Mouse (Mus musculus) neutrophil, adult 5-6 weeks (primary cell): ENCODE results near the gene Map3k14. TPM values are rescaled to one million over a fixed set of nuclear protein-coding genes. Genes with fewer than 3 reads are reported as not detected.

Experiments
- ATAC-seq: fragments of 151-379, 151-347 bp; 2 replicates; pipeline ENCODE4 v1.8.0; 2017; ENCODE audit warnings: mild to moderate bottlenecking, moderate TSS enrichment; ENCODE audit not compliant: insufficient number of reproducible peaks, poor library complexity, low FRiP score, severe bottlenecking; ENCODE audit errors: extremely low read depth
- total RNA-seq: library from RNA; stranded (forward); fragments of 200-1000 nt; gene quantifications from 2 replicates; pipeline ENCODE4 v1.2.3, GENCODE M21; 2017

Map3k14 gene
- total RNA-seq, 1 experiment from 2014 or later, result 50.7 TPM

GRCm38 (mm10) chr11:103281784-103282183 is 14.5 kb upstream of the Map3k14 start:
- no peak for ATAC-seq

GRCm38 (mm10) chr11:103276450-103276849 is 9.2 kb upstream of the Map3k14 start:
- no peak for ATAC-seq

GRCm38 (mm10) chr11:103272888-103273287 is 5.6 kb upstream of the Map3k14 start:
- no peak for ATAC-seq

- peak; percentile 30; the same call in 1 of the 2 replicates for ATAC-seq
These were observed 4.7 kb upstream of the Map3k14 start for GRCm38 (mm10) chr11:103271979-103272378.

GRCm38 (mm10) chr11:103269426-103269825 is 2.2 kb upstream of the Map3k14 start:
- no peak for ATAC-seq

GRCm38 (mm10) chr11:103268905-103269304 is 1.6 kb upstream of the Map3k14 start:
- ATAC-seq, result no peak

GRCm38 (mm10) chr11:103268350-103268749 is 1.1 kb upstream of the Map3k14 start:
- no peak for ATAC-seq

- ATAC-seq, result peak; percentile 4
These were observed 435 bp downstream of the Map3k14 start for GRCm38 (mm10) chr11:103266729-103267345.

GRCm38 (mm10) chr11:103265856-103266255 is 1.4 kb downstream of the Map3k14 start:
- ATAC-seq, result no peak

GRCm38 (mm10) chr11:103265211-103265610 is 2.1 kb downstream of the Map3k14 start:
- no peak for ATAC-seq

- no peak for ATAC-seq
These were observed 2.8 kb downstream of the Map3k14 start for GRCm38 (mm10) chr11:103264427-103265005.

GRCm38 (mm10) chr11:103263551-103263950 is 3.7 kb downstream of the Map3k14 start:
- ATAC-seq, result no peak

GRCm38 (mm10) chr11:103262412-103263267 is 4.6 kb downstream of the Map3k14 start:
- ATAC-seq, result peak; percentile 20; the same call in 1 of the 2 replicates

GRCm38 (mm10) chr11:103261671-103262411 is 5.4 kb downstream of the Map3k14 start:
- no peak for ATAC-seq

GRCm38 (mm10) chr11:103260515-103261192 is 6.6 kb downstream of the Map3k14 start:
- no peak for ATAC-seq

- no peak for ATAC-seq
These were observed 7.2 kb downstream of the Map3k14 start for GRCm38 (mm10) chr11:103260034-103260433.

GRCm38 (mm10) chr11:103257938-103258481 is 9.3 kb downstream of the Map3k14 start:
- ATAC-seq, result peak; percentile 62

GRCm38 (mm10) chr11:103253605-103254004 is 13.7 kb downstream of the Map3k14 start:
- no peak for ATAC-seq
